In the genomic region with DNA sequence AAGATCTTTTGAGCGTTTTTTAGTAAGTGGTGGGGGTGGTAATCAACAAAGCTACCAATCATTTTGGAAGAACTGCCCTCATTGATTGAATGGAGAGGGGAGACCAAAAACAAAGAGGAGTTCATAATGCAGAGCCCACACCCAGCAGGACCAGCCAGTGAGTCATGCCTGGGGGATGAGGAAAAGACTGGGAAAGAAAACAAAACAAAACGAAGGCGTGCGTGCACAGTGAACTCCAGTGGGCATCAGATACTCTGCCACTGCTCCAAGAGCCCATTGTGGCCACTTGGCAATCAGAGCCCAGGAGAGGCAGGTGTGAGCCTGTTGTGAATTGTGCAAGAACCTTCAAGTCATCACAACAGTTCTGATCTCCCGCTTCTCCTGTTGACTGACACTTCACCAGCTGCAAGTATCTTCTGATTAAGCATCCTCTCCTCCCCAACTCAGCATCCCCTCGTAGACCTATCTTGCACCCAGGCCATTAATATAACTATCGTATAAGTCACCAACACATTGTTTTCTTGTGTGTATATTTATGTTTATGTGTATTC, we compare ENCODE assay signal across 14 mouse cellular contexts.
"Had no signal": no experiment of that assay in that cellular context is flagged by ENCODE, and none has a peak within 500 bp of the region (broad histone marks: within the 10 kb centered on the region; RNA-seq: fewer than 3 reads in every experiment).

No protein-coding gene starts in this region.

- H3K4me1 ChIP-seq: limb, embryonic 15.5 days; liver, embryonic 12.5 days; midbrain, embryonic 10.5 days; midbrain, embryonic 15.5 days; neural tube, embryonic 13.5 days had no signal

- DNase-seq: kidney, adult 8-10 months; kidney, postnatal 4 days; lung, postnatal 36 days; retina, postnatal 1 day; right cerebral cortex, postnatal 4 days; spleen, adult 18-20 months; thymus, adult 2 months; thymus, postnatal 25 days had no signal

- H3K27me3 ChIP-seq: limb, embryonic 15.5 days; liver, embryonic 12.5 days; lung, embryonic 15.5 days; midbrain, embryonic 15.5 days; neural tube, embryonic 13.5 days had no signal

- H3K36me3 ChIP-seq: limb, embryonic 15.5 days; liver, embryonic 12.5 days; lung, embryonic 15.5 days; midbrain, embryonic 10.5 days; midbrain, embryonic 15.5 days; neural tube, embryonic 13.5 days had no signal

- H3K9me3 ChIP-seq: limb, embryonic 15.5 days; liver, embryonic 12.5 days; lung, embryonic 15.5 days; midbrain, embryonic 10.5 days; midbrain, embryonic 15.5 days; neural tube, embryonic 13.5 days had no signal

- H3K4me3 ChIP-seq: limb, embryonic 15.5 days; liver, embryonic 12.5 days; lung, embryonic 15.5 days; midbrain, embryonic 10.5 days; midbrain, embryonic 15.5 days; neural tube, embryonic 13.5 days had no signal

- H3K27ac ChIP-seq: limb, embryonic 15.5 days; liver, embryonic 12.5 days; lung, embryonic 15.5 days; midbrain, embryonic 10.5 days; midbrain, embryonic 15.5 days; neural tube, embryonic 13.5 days had no signal
